Mouse (Mus musculus) kidney, postnatal 36 days (tissue): ENCODE measurements around the gene Aip.
A peak's percentile ranks its signal among the peaks of the same experiment; 100 is the strongest.

Experiments
- DNase-seq, 2 experiments: peaks; one replicate each; pipeline ENCODE4 v3.0.0; 2021 to 2022; ENCODE audit warnings: mixed read lengths in 2 of 2

Aip gene

GRCm38 (mm10) chr19:4125741-4126696, at the start of gene Aip:
Gene Aip, minus strand, starts transcription at chr19:4125858.
- peak; percentile 99 for DNase-seq

GRCm38 (mm10) chr19:4172925-4173324, 47.3 kb upstream of the Aip start:
- no peak for DNase-seq

- DNase-seq: peak in 1 of 2 experiments; percentile 34
These were observed 46.0 kb upstream of the Aip start for GRCm38 (mm10) chr19:4171393-4172290.

- no peak for DNase-seq
These were observed 45.2 kb upstream of the Aip start for GRCm38 (mm10) chr19:4170723-4171392.

- DNase-seq: peak in 1 of 2 experiments; percentile 28
These were observed 44.2 kb upstream of the Aip start for GRCm38 (mm10) chr19:4169810-4170209.

GRCm38 (mm10) chr19:4169378-4169784, 43.7 kb upstream of the Aip start:
- DNase-seq: peak; percentile 99 to 100

- no peak for DNase-seq
These were observed 41.2 kb upstream of the Aip start for GRCm38 (mm10) chr19:4166678-4167476.

- DNase-seq: no peak
These were observed 39.1 kb upstream of the Aip start for GRCm38 (mm10) chr19:4164721-4165120.

GRCm38 (mm10) chr19:4164100-4164499, 38.4 kb upstream of the Aip start:
- no peak for DNase-seq

- DNase-seq: no peak
These were observed 37.9 kb upstream of the Aip start for GRCm38 (mm10) chr19:4163543-4163887.

GRCm38 (mm10) chr19:4162646-4163542, 37.2 kb upstream of the Aip start, which contains the start of gene Rps6kb2:
Gene Rps6kb2, minus strand, starts transcription at chr19:4163354.
- DNase-seq: peak; percentile 98 to 99

GRCm38 (mm10) chr19:4159049-4159448, 33.4 kb upstream of the Aip start:
- DNase-seq: no peak

GRCm38 (mm10) chr19:4156771-4157170, 31.1 kb upstream of the Aip start:
- no peak for DNase-seq

GRCm38 (mm10) chr19:4156073-4156579, 30.5 kb upstream of the Aip start:
- no peak for DNase-seq

- no peak for DNase-seq
These were observed 29.8 kb upstream of the Aip start for GRCm38 (mm10) chr19:4155223-4156072.

- no peak for DNase-seq
These were observed 29.0 kb upstream of the Aip start for GRCm38 (mm10) chr19:4154437-4155222.

- no peak for DNase-seq
These were observed 27.6 kb upstream of the Aip start, which contains the start of gene Ptprcap for GRCm38 (mm10) chr19:4153232-4153654. Gene Ptprcap, plus strand, starts transcription at chr19:4153604.

- no peak for DNase-seq
These were observed 27.0 kb upstream of the Aip start for GRCm38 (mm10) chr19:4152445-4153231.
